Mouse (Mus musculus) testis, postnatal 10 days (tissue): ENCODE data around the gene Ikzf4.

ENCODE experiments used
- DNase-seq: peaks from one replicate; pipeline ENCODE4 v3.0.0; 2021; ENCODE audit warnings: low spot score

Ikzf4 gene

GRCm38 (mm10) chr10:128645111-128646011, at the start of gene Ikzf4:
Ikzf4 (minus strand) TSS chr10:128645991.
- DNase-seq, result peak; percentile 51

GRCm38 (mm10) chr10:128695411-128695991, 49.7 kb upstream of the Ikzf4 start:
- no peak for DNase-seq

GRCm38 (mm10) chr10:128674469-128675008, 28.7 kb upstream of the Ikzf4 start:
- DNase-seq, result no peak

- DNase-seq, result peak; percentile 83
Observed at GRCm38 (mm10) chr10:128673763-128674468, 28.1 kb upstream of the Ikzf4 start, which contains the start of gene Suox. Suox (minus strand) TSS chr10:128674073.

GRCm38 (mm10) chr10:128671148-128671547, 25.4 kb upstream of the Ikzf4 start:
- no peak for DNase-seq

- DNase-seq, result peak; percentile 85
Observed at GRCm38 (mm10) chr10:128668790-128669672, 23.2 kb upstream of the Ikzf4 start.

- no peak for DNase-seq
Observed at GRCm38 (mm10) chr10:128665806-128666205, 20.0 kb upstream of the Ikzf4 start.

GRCm38 (mm10) chr10:128665307-128665706, 19.5 kb upstream of the Ikzf4 start:
- DNase-seq, result no peak

- no peak for DNase-seq
Observed at GRCm38 (mm10) chr10:128664808-128665207, 19.0 kb upstream of the Ikzf4 start.

GRCm38 (mm10) chr10:128663441-128664220, 17.8 kb upstream of the Ikzf4 start:
- no peak for DNase-seq

- DNase-seq, result no peak
Observed at GRCm38 (mm10) chr10:128662465-128662864, 16.7 kb upstream of the Ikzf4 start.

- DNase-seq, result no peak
Observed at GRCm38 (mm10) chr10:128659490-128659889, 13.7 kb upstream of the Ikzf4 start.

- no peak for DNase-seq
Observed at GRCm38 (mm10) chr10:128657844-128658243, 12.1 kb upstream of the Ikzf4 start.

GRCm38 (mm10) chr10:128656731-128657130, 10.9 kb upstream of the Ikzf4 start:
- no peak for DNase-seq

- no peak for DNase-seq
Observed at GRCm38 (mm10) chr10:128655254-128655653, 9.5 kb upstream of the Ikzf4 start.

- DNase-seq, result no peak
Observed at GRCm38 (mm10) chr10:128653866-128654265, 8.1 kb upstream of the Ikzf4 start.

- peak; percentile 60 for DNase-seq
Observed at GRCm38 (mm10) chr10:128646139-128647089, 623 bp upstream of the Ikzf4 start.

- DNase-seq, result no peak
Observed at GRCm38 (mm10) chr10:128642749-128643148, 3.0 kb downstream of the Ikzf4 start.

- no peak for DNase-seq
Observed at GRCm38 (mm10) chr10:128641871-128642270, 3.9 kb downstream of the Ikzf4 start.
